Mouse (Mus musculus): ENCODE measurements at regions not wholly inside any gene's neighbourhood (a gene's known extent, or its start where the extent isn't known, plus 50 kb on each side); places are given as distances from the start of the nearest gene placed in this dataset.
A peak's percentile ranks its signal among the peaks of the same experiment; 100 is the strongest.

- Histone ChIP-seq H3K9ac (no peak overlapping the region), H3K9me3 (no peaks in the 10 kb centered on the region), H3K4me3 (no peak overlapping the region), H3K27me3 (replicated peaks) (no peaks in the 10 kb centered on the region), H3K27ac (replicated peaks) (no peak overlapping the region), H3K4me1 (no peaks in the 10 kb centered on the region), H3K36me3 (no peaks in the 10 kb centered on the region), H3K4me2 (no peak overlapping the region)
- ATAC-seq (ENCODE audit: extremely low read depth, insufficient number of reproducible peaks, low FRiP score, low TSS enrichment) = no peak
- 82% methylated on average over 10 of the region's 10 CpGs for WGBS
Measured at GRCm38 (mm10) chr2:171628182-171628850, 414.9 kb downstream of the Cbln4 start.

DNA sequence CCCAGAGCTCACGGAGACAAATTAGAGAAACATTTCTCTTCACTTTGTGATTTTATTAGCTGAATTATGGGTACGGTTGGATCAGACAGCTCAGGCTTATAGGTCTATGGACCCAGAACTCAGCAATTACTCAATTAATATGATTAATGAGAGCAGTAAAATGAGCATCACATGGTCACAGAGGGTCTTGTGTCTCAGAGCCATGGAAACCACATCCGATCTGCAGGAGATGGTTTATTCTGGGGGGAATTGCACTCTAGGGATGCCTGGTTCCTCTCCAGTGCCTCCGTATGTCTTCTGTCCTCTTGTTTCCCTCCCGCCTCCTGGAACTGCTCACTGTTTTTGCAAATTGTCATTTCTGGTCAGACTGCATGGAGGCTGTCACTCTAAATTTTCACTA, 422.6 kb downstream of the Cbln4 start:
- 82% methylated on average over 5 of the region's 5 CpGs for WGBS
- Histone ChIP-seq H3K4me3 (no peak overlapping the region), H3K9me3 (no peaks in the 10 kb centered on the region), H3K36me3 (no peaks in the 10 kb centered on the region), H3K4me1 (no peaks in the 10 kb centered on the region), H3K4me2 (no peak overlapping the region), H3K27me3 (replicated peaks) (no peaks in the 10 kb centered on the region), H3K9ac (no peak overlapping the region), H3K27ac (replicated peaks) (no peak overlapping the region)
- ATAC-seq (ENCODE audit: extremely low read depth, insufficient number of reproducible peaks, low FRiP score, low TSS enrichment) = no peak

DNA sequence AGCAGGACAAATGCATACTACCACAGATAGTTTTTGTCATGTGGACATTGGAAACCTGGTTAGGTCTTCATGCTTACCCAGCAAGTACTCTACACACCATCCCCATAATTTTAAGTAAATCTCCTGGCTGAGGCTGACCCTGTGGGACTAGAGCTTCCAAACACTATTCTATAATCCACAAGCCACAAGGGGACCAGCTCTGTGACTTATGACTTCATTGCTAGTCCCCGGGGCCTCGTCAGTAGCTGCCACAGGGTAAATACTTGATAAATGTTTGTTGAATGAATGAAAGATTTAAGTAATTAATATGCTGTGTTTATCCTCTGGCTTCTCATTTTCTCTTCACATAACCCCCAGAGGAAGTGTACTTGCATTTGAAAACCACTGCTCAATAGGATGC, 423.0 kb downstream of the Cbln4 start:
- WGBS = 80% methylated on average over 2 of the region's 2 CpGs
- ATAC-seq (ENCODE audit: extremely low read depth, insufficient number of reproducible peaks, low FRiP score, low TSS enrichment) = no peak
- Histone ChIP-seq H3K27ac (replicated peaks) (no peak overlapping the region), H3K36me3 (no peaks in the 10 kb centered on the region), H3K9ac (no peak overlapping the region), H3K9me3 (no peaks in the 10 kb centered on the region), H3K27me3 (replicated peaks) (no peaks in the 10 kb centered on the region), H3K4me3 (no peak overlapping the region), H3K4me2 (no peak overlapping the region), H3K4me1 (no peaks in the 10 kb centered on the region)

- H3K36me3 ChIP-seq = no peaks in the 10 kb centered on the region
- no peak overlapping the region for H3K4me3 ChIP-seq
- WGBS = 77% methylated on average over 4 of the region's 4 CpGs
- H3K4me1 ChIP-seq = no peaks in the 10 kb centered on the region
- ATAC-seq (ENCODE audit: extremely low read depth, insufficient number of reproducible peaks, low FRiP score, low TSS enrichment) = no peak
- no peaks in the 10 kb centered on the region for H3K9me3 ChIP-seq
- H3K4me2 ChIP-seq = no peak overlapping the region
- H3K9ac ChIP-seq = no peak overlapping the region
- H3K27ac ChIP-seq (replicated peaks) = no peak overlapping the region
- H3K27me3 ChIP-seq (replicated peaks) = no peaks in the 10 kb centered on the region
Measured at GRCm38 (mm10) chr2:171618771-171619170, 424.5 kb downstream of the Cbln4 start.

DNA sequence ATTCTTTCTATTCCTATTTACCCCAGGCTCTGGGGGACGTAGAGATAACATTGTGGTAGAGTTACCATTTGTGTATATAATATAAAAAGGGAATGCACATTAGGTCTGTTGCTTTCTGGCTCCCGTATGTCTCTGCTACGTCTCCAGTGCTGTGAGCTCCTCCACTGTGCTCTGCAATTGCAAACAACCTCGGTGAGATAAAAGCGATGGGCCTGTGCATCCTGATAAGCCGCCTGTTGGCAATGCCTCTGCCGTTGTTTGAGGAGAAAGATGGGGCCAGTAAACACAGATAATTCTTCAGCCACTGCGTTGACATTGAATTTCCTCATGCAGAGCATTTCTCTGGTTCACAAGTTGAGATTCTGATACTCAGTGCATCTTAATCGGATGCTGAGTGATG, 424.9 kb downstream of the Cbln4 start:
- H3K4me2 ChIP-seq = no peak overlapping the region
- no peaks in the 10 kb centered on the region for H3K27me3 ChIP-seq (replicated peaks)
- no peak overlapping the region for H3K4me3 ChIP-seq
- 34% methylated on average over 9 of the region's 9 CpGs for WGBS
- no peaks in the 10 kb centered on the region for H3K36me3 ChIP-seq
- H3K9me3 ChIP-seq = no peaks in the 10 kb centered on the region
- H3K27ac ChIP-seq (replicated peaks) = no peak overlapping the region
- ATAC-seq (ENCODE audit: extremely low read depth, insufficient number of reproducible peaks, low FRiP score, low TSS enrichment) = no peak
- no peaks in the 10 kb centered on the region for H3K4me1 ChIP-seq
- H3K9ac ChIP-seq = no peak overlapping the region

GRCm38 (mm10) chr2:171615462-171615861, 427.8 kb downstream of the Cbln4 start:
- 55% methylated on average over 2 of the region's 2 CpGs for WGBS
- no peaks in the 10 kb centered on the region for H3K27me3 ChIP-seq (replicated peaks)
- no peaks in the 10 kb centered on the region for H3K4me1 ChIP-seq
- no peak for ATAC-seq (ENCODE audit: extremely low read depth, insufficient number of reproducible peaks, low FRiP score, low TSS enrichment)
- H3K27ac ChIP-seq (replicated peaks) = no peak overlapping the region
- H3K9ac ChIP-seq = no peak overlapping the region
- no peak overlapping the region for H3K4me3 ChIP-seq
- H3K36me3 ChIP-seq = no peaks in the 10 kb centered on the region
- H3K9me3 ChIP-seq = no peaks in the 10 kb centered on the region
- H3K4me2 ChIP-seq = no peak overlapping the region

DNA sequence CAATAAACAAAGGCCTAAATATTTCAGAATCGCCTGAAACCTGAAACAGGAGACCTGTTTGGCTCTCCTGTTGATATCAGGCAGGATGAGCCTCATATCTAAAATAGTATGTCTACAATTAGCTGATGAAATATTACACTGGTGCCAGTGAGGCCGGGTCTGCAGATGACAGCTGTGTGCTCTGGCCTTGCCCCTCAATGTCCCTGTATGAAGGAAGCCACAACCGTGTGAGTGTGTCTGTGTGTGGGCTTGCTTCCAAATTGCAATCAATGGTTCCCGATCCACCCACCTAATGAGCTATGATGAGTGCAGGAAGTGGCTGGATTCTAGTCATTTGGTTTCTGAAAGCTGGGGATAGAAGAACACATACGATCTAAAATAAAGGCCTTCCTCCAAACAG, 438.2 kb downstream of the Cbln4 start:
- Histone ChIP-seq H3K36me3 (no peaks in the 10 kb centered on the region), H3K4me2 (no peak overlapping the region), H3K4me1 (no peaks in the 10 kb centered on the region), H3K27ac (replicated peaks) (no peak overlapping the region), H3K9me3 (no peaks in the 10 kb centered on the region), H3K27me3 (replicated peaks) (no peaks in the 10 kb centered on the region), H3K4me3 (no peak overlapping the region), H3K9ac (no peak overlapping the region)
- no peak for ATAC-seq (ENCODE audit: extremely low read depth, insufficient number of reproducible peaks, low FRiP score, low TSS enrichment)
- 66% methylated on average over 5 of the region's 5 CpGs for WGBS

GRCm38 (mm10) chr2:171595240-171595639, 448.0 kb downstream of the Cbln4 start:
- WGBS = 48% methylated on average over 5 of the region's 5 CpGs
- Histone ChIP-seq H3K4me1 (peaks cover 34% of the 10 kb centered on the region), H3K4me2 (0 out of 2 replicates have a peak overlapping the region, but pooled peaks have one; percentile 13), H3K27ac (replicated peaks) (no peak overlapping the region), H3K9me3 (no peaks in the 10 kb centered on the region), H3K4me3 (no peak overlapping the region), H3K27me3 (replicated peaks) (no peaks in the 10 kb centered on the region), H3K36me3 (no peaks in the 10 kb centered on the region), H3K9ac (peak overlapping the region; percentile 24; the same call in 1 of the 2 replicates)
- ATAC-seq (ENCODE audit: extremely low read depth, insufficient number of reproducible peaks, low FRiP score, low TSS enrichment) = no peak

GRCm38 (mm10) chr2:171593884-171594283, 449.4 kb downstream of the Cbln4 start:
- Histone ChIP-seq H3K4me3 (no peak overlapping the region), H3K27me3 (replicated peaks) (no peaks in the 10 kb centered on the region), H3K36me3 (no peaks in the 10 kb centered on the region), H3K9me3 (no peaks in the 10 kb centered on the region), H3K4me1 (peaks cover 33% of the 10 kb centered on the region), H3K27ac (replicated peaks) (no peak overlapping the region), H3K9ac (no peak overlapping the region), H3K4me2 (no peak overlapping the region)
- no peak for ATAC-seq (ENCODE audit: extremely low read depth, insufficient number of reproducible peaks, low FRiP score, low TSS enrichment)
- 78% methylated on average over 3 of the region's 3 CpGs for WGBS

GRCm38 (mm10) chr2:171592315-171592714, 451.0 kb downstream of the Cbln4 start:
- no peak overlapping the region for H3K4me3 ChIP-seq
- no peak for ATAC-seq (ENCODE audit: extremely low read depth, insufficient number of reproducible peaks, low FRiP score, low TSS enrichment)

GRCm38 (mm10) chr2:171588158-171588557, 455.1 kb downstream of the Cbln4 start:
- H3K9ac ChIP-seq = no peak overlapping the region
- no peaks in the 10 kb centered on the region for H3K36me3 ChIP-seq
- H3K27ac ChIP-seq (replicated peaks) = no peak overlapping the region
- H3K4me1 ChIP-seq = peaks cover 10% of the 10 kb centered on the region
- no peak for ATAC-seq (ENCODE audit: extremely low read depth, insufficient number of reproducible peaks, low FRiP score, low TSS enrichment)
- H3K4me3 ChIP-seq = no peak overlapping the region
- 63% methylated on average over 4 of the region's 4 CpGs for WGBS
- H3K27me3 ChIP-seq (replicated peaks) = no peaks in the 10 kb centered on the region
- H3K4me2 ChIP-seq = no peak overlapping the region
- no peaks in the 10 kb centered on the region for H3K9me3 ChIP-seq

More at GRCm38 (mm10) chr2:171592315-171592714, 451.0 kb downstream of the Cbln4 start:
- H3K27me3 ChIP-seq (replicated peaks) = no peaks in the 10 kb centered on the region
- H3K9ac ChIP-seq = no peak overlapping the region
- H3K4me2 ChIP-seq = no peak overlapping the region
- H3K27ac ChIP-seq (replicated peaks) = no peak overlapping the region
- 56% methylated on average over 6 of the region's 6 CpGs for whole genome bisulfite sequencing
- H3K36me3 ChIP-seq = no peaks in the 10 kb centered on the region
- peaks cover 23% of the 10 kb centered on the region for H3K4me1 ChIP-seq
- H3K9me3 ChIP-seq = no peaks in the 10 kb centered on the region

DNA sequence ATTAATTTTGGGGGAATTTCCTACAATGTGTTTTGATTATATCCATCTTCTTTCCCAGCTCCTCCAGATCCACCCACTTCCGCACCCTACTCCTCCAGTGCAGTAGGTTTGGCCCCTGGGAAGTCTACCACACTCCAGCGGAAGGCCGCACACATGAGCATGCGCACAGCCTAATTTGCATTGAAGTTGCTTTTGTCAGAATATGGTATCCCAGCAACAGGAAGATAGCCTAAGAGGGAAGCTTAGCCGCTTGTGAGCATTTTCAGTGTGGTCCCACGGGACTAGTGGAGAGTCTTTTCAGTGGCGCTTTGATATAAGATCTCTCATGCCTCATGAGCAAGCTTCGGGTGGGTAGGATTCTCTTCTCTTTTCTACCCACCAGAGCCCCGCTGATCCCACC, 455.6 kb downstream of the Cbln4 start:
- H3K36me3 ChIP-seq = no peaks in the 10 kb centered on the region
- no peaks in the 10 kb centered on the region for H3K9me3 ChIP-seq
- H3K9ac ChIP-seq = no peak overlapping the region
- no peak overlapping the region for H3K27ac ChIP-seq (replicated peaks)
- no peak overlapping the region for H3K4me2 ChIP-seq
- 75% methylated on average over 9 of the region's 9 CpGs for WGBS
- H3K4me1 ChIP-seq = peaks cover 10% of the 10 kb centered on the region
- H3K27me3 ChIP-seq (replicated peaks) = no peaks in the 10 kb centered on the region
- no peak for ATAC-seq (ENCODE audit: extremely low read depth, insufficient number of reproducible peaks, low FRiP score, low TSS enrichment)
- H3K4me3 ChIP-seq = no peak overlapping the region
